Mouse (Mus musculus) E14TG2a.4 (cell line): Measurements from ENCODE around the gene Man2b2.
"Not testable (repeated sequence)": the region's sequence is repeated elsewhere in the genome, so short reads cannot be mapped to it uniquely, and the experiment has no call there.

ENCODE experiments used
- H3K27me3 ChIP-seq: 2 replicates; pipeline ENCODE4 v1.6.1; 2014; ENCODE audit warnings: low read length, control low read depth; ENCODE audit not compliant: insufficient read depth
- H3K36me3 ChIP-seq: 2 replicates; pipeline ENCODE4 v1.6.1; 2014; ENCODE audit warnings: low read length, control low read depth; ENCODE audit not compliant: insufficient read depth
- H3K4me1 ChIP-seq: replicated peaks from 2 replicates; pipeline ENCODE4 v1.6.1; 2014; ENCODE audit warnings: low read depth, low read length, control low read depth
- H3K4me3 ChIP-seq: replicated peaks from 2 replicates; pipeline ENCODE4 v1.5.1; 2014; ENCODE audit warnings: mild to moderate bottlenecking, low read length
- H3K9me3 ChIP-seq: 2 replicates; pipeline ENCODE4 v1.6.1; 2014; ENCODE audit warnings: low read length, control low read depth
- CTCF ChIP-seq: conservative IDR thresholded peaks from 2 replicates; pipeline ENCODE4 v1.5.1; 2014; ENCODE audit warnings: low read length
- NANOG ChIP-seq: IDR thresholded peaks from 2 replicates; pipeline ENCODE4 v1.6.1; 2014; ENCODE audit warnings: borderline replicate concordance, low read length, mixed read lengths
- POU5F1 ChIP-seq: IDR thresholded peaks from 2 replicates; pipeline ENCODE4 v1.6.1; 2014; ENCODE audit warnings: low read length, borderline replicate concordance

Man2b2 gene

GRCm38 (mm10) chr5:36820142-36820541, 10.3 kb downstream of the Man2b2 start:
- Histone ChIP-seq H3K36me3 (peaks cover 60% of the 10 kb centered on the region), H3K4me1 (peaks cover 16% of the 10 kb centered on the region), H3K9me3 (no peaks in the 10 kb centered on the region), H3K4me3 (no peak overlapping the region), H3K27me3 (no peaks in the 10 kb centered on the region)
- TF ChIP-seq CTCF (peak; percentile 76), NANOG (no peak)

- TF ChIP-seq NANOG (no peak), CTCF (no peak), POU5F1 (no peak)
- peaks cover 16% of the 10 kb centered on the region for H3K4me1 ChIP-seq
Measured at GRCm38 (mm10) chr5:36819742-36820141, 10.7 kb downstream of the Man2b2 start.

GRCm38 (mm10) chr5:36817738-36818137, 12.7 kb downstream of the Man2b2 start:
- Histone ChIP-seq H3K4me3 (no peak overlapping the region), H3K36me3 (peaks cover 54% of the 10 kb centered on the region), H3K4me1 (peaks cover 28% of the 10 kb centered on the region), H3K9me3 (no peaks in the 10 kb centered on the region), H3K27me3 (no peaks in the 10 kb centered on the region)
- TF ChIP-seq CTCF (peak; percentile 7; the same call in 1 of the 2 replicates), NANOG (no peak), POU5F1 (no peak)

More at GRCm38 (mm10) chr5:36819742-36820141, 10.7 kb downstream of the Man2b2 start:
- peaks cover 59% of the 10 kb centered on the region for H3K36me3 ChIP-seq
- no peak overlapping the region for H3K4me3 ChIP-seq
- H3K27me3 ChIP-seq: no peaks in the 10 kb centered on the region
- H3K9me3 ChIP-seq: no peaks in the 10 kb centered on the region

GRCm38 (mm10) chr5:36814554-36814953, 15.9 kb downstream of the Man2b2 start:
- TF ChIP-seq NANOG: no peak
- TF ChIP-seq POU5F1: no peak
- TF ChIP-seq CTCF: no peak
- Histone ChIP-seq H3K27me3 (no peaks in the 10 kb centered on the region), H3K4me3 (peak overlapping the region; percentile 62), H3K9me3 (no peaks in the 10 kb centered on the region), H3K4me1 (peaks cover 31% of the 10 kb centered on the region), H3K36me3 (peaks cover 48% of the 10 kb centered on the region)

- TF ChIP-seq NANOG: no peak
- TF ChIP-seq CTCF: peak; percentile 78
- TF ChIP-seq POU5F1: no peak
- H3K9me3 ChIP-seq: no peaks in the 10 kb centered on the region
- peaks cover 36% of the 10 kb centered on the region for H3K4me1 ChIP-seq
- no peak overlapping the region for H3K4me3 ChIP-seq
- H3K27me3 ChIP-seq: no peaks in the 10 kb centered on the region
- peaks cover 39% of the 10 kb centered on the region for H3K36me3 ChIP-seq
Measured at GRCm38 (mm10) chr5:36811413-36811812, 19.0 kb downstream of the Man2b2 start.

- Histone ChIP-seq H3K4me1 (peaks cover 36% of the 10 kb centered on the region), H3K36me3 (peaks cover 31% of the 10 kb centered on the region), H3K9me3 (no peaks in the 10 kb centered on the region), H3K4me3 (no peak overlapping the region), H3K27me3 (no peaks in the 10 kb centered on the region)
- TF ChIP-seq CTCF: no peak
- TF ChIP-seq NANOG: no peak
- no peak for TF ChIP-seq POU5F1
Measured at GRCm38 (mm10) chr5:36810634-36811033, 19.8 kb downstream of the Man2b2 start.

GRCm38 (mm10) chr5:36809123-36809522, 21.3 kb downstream of the Man2b2 start:
- no peaks in the 10 kb centered on the region for H3K9me3 ChIP-seq
- peaks cover 28% of the 10 kb centered on the region for H3K36me3 ChIP-seq
- TF ChIP-seq NANOG (no peak), CTCF (no peak), POU5F1 (no peak)
- H3K27me3 ChIP-seq: no peaks in the 10 kb centered on the region
- peaks cover 29% of the 10 kb centered on the region for H3K4me1 ChIP-seq
- H3K4me3 ChIP-seq: no peak overlapping the region

GRCm38 (mm10) chr5:36807106-36807505, 23.3 kb downstream of the Man2b2 start:
- Histone ChIP-seq H3K9me3 (no peaks in the 10 kb centered on the region), H3K4me3 (no peak overlapping the region), H3K36me3 (peaks cover 14% of the 10 kb centered on the region), H3K27me3 (0 out of 2 replicates have a peak, but pooled peaks cover 2% of the 10 kb centered on the region), H3K4me1 (peaks cover 24% of the 10 kb centered on the region)
- no peak for TF ChIP-seq NANOG
- TF ChIP-seq CTCF: no peak
- no peak for TF ChIP-seq POU5F1

- no peak for TF ChIP-seq POU5F1
- TF ChIP-seq NANOG: no peak
- H3K27me3 ChIP-seq: no peaks in the 10 kb centered on the region
- no peaks in the 10 kb centered on the region for H3K9me3 ChIP-seq
- H3K4me1 ChIP-seq: peaks cover 42% of the 10 kb centered on the region
- H3K36me3 ChIP-seq: peaks cover 25% of the 10 kb centered on the region
- peak overlapping the region; percentile 87 for H3K4me3 ChIP-seq
Measured at GRCm38 (mm10) chr5:36797291-36797690, 33.2 kb downstream of the Man2b2 start.

- H3K27me3 ChIP-seq, H3K9me3 ChIP-seq: not testable (repeated sequence)
- peaks cover 25% of the 10 kb centered on the region for H3K36me3 ChIP-seq
- H3K4me1 ChIP-seq: peaks cover 47% of the 10 kb centered on the region
- H3K4me3 ChIP-seq: peak within 1 kb of the TSS; percentile 87
Measured at GRCm38 (mm10) chr5:36796296-36797014, 34.0 kb downstream of the Man2b2 start, which contains the start of gene Mrfap1. Gene Mrfap1, minus strand, starts transcription at chr5:36796772.

GRCm38 (mm10) chr5:36795647-36796295, 34.7 kb downstream of the Man2b2 start:
- H3K4me3 ChIP-seq: peak overlapping the region; percentile 87
- H3K36me3 ChIP-seq: peaks cover 25% of the 10 kb centered on the region
- peaks cover 47% of the 10 kb centered on the region for H3K4me1 ChIP-seq
- not testable (repeated sequence) for H3K27me3 ChIP-seq, H3K9me3 ChIP-seq
